Comparison of ENCODE assay signal across 17 mouse cellular contexts in genomic region chr5:116045581-116045980, GRCm38 (mm10). TPM values are rescaled to one million over a fixed set of nuclear protein-coding genes. Genes with fewer than 3 reads are reported as not detected.
"Had no signal": no experiment of that assay in that cellular context is flagged by ENCODE, and none has a peak within 500 bp of the region (broad histone marks: within the 10 kb centered on the region; RNA-seq: fewer than 3 reads in every experiment).

No protein-coding gene starts in this region.

- H3K27ac ChIP-seq: neural tube, embryonic 13.5 days; neural tube, embryonic 15.5 days; stomach, embryonic 15.5 days; stomach, postnatal 0 days had no signal

- DNase-seq: retina, postnatal 1 day; right cerebral cortex, adult 18-20 months; right cerebral cortex, postnatal 14 days; right cerebral cortex, postnatal 25 days; right cerebral cortex, postnatal 4 days; spleen, adult 18-20 months; thymus, adult 18-20 months; thymus, adult 2 months; thymus, postnatal 14 days; thymus, postnatal 25 days; thymus, postnatal 36 days; thymus, postnatal 4 days had no signal

- H3K4me3 ChIP-seq: neural tube, embryonic 13.5 days; neural tube, embryonic 15.5 days; stomach, embryonic 15.5 days had no signal

RNA-seq across cellular contexts. Expression of gene Tmem233, which starts 37.5 kb away (rescaled TPM):
- total RNA-seq: neutrophil, adult 5-6 weeks had no signal
